Mouse (Mus musculus) lung, postnatal 14 days (tissue): ENCODE data around the gene Mpig6b.

Experiments used
- DNase-seq: peaks from one replicate; pipeline ENCODE4 v3.0.0; 2021

Mpig6b gene

GRCm38 (mm10) chr17:35085208-35085865, 19.4 kb upstream of the Mpig6b start, which contains the start of gene Ly6g6f:
Gene Ly6g6f, minus strand, starts transcription at chr17:35085610.
- no peak for DNase-seq

GRCm38 (mm10) chr17:35083929-35084497, 18.0 kb upstream of the Mpig6b start:
- no peak for DNase-seq

- no peak for DNase-seq
Measured at GRCm38 (mm10) chr17:35082841-35083576, 17.0 kb upstream of the Mpig6b start.

DNA sequence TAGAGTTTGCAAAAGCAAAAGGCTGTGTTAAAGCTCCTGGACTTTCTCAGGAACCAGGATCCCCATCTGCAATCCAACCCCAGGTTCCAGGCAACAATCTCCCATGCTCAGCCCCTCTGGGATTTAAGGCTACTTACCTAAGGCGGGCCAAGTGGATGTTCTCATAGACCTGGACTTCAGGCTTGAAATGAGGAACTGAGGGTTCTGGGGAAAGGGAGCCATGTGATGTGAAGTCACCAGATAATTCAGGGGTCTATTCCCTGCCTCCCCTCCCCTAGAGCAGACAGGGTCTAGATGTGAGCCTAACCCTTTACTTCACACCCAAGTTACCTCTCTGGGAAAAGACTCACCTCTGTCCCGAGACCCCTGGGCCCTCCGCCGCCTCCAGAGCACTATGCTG, 14.7 kb upstream of the Mpig6b start:
- DNase-seq, result no peak

- no peak for DNase-seq
Measured at GRCm38 (mm10) chr17:35080248-35080647, 14.3 kb upstream of the Mpig6b start.

DNA sequence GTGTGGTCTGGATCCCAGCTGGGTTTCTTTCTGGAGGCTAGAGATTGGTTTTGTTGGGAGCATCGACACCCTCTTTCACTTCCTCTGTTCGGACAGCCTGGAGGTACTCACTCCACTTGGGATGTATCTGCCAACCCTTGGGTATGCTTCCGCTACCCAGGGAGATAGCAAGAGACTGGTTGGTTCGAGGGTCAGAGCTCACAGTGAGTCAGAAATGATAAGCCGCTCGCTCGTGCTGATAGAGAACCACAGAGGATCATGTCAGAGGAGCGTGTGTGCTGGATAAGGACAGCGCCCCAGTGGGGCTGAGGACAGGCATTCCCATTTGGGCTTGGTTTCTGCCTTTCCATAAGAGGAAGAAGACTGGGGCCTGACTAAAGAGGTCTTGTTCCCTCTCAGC, 13.8 kb upstream of the Mpig6b start:
- DNase-seq, result no peak

DNA sequence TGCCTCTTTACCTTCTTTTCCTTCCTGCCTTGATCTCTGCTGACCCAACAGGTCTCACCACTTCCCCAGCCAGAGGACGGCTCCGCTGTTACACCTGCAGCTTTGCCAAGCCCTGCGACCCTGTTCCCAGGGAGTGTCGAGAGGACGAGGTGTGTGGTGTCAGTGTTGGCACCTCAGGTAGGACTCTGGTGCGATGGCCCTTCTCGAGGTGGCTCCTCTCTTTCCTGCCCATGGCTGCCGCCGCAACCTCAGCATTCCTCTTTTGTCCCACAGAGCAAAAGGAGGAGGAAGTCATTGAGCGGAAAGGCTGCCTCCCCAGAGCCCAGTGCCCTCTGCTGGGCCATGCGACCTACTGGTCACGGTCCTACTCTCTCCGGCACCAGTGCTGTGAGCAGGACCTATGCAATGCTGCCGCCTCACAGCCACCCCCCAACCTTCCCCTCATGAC, 11.8 kb upstream of the Mpig6b start, which contains the start of gene Ly6g6d:
TSS of gene Ly6g6d (minus strand) at position 280 of the 448 bp plus-strand sequence.
- DNase-seq, result peak; percentile 75

DNA sequence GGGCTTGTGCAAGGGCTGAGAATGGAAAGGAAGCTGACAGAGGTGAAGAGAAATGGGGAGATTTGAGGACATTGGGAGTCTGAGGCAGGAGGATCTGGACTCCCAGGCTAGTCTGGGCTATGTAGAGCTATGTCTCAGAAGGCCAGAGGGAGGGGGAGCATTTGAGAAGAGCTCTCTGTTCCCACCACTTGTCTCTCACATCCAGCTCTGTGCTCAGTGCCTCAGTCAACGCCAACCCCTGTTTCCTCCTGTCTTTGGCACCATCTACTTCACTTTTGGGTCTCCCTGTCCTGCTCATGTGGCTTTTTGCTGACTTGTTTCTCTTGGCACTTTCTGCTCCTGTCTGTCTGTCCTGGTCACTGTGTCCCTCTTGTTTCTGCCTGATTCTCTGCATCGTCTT, 11.3 kb upstream of the Mpig6b start:
- no peak for DNase-seq

DNA sequence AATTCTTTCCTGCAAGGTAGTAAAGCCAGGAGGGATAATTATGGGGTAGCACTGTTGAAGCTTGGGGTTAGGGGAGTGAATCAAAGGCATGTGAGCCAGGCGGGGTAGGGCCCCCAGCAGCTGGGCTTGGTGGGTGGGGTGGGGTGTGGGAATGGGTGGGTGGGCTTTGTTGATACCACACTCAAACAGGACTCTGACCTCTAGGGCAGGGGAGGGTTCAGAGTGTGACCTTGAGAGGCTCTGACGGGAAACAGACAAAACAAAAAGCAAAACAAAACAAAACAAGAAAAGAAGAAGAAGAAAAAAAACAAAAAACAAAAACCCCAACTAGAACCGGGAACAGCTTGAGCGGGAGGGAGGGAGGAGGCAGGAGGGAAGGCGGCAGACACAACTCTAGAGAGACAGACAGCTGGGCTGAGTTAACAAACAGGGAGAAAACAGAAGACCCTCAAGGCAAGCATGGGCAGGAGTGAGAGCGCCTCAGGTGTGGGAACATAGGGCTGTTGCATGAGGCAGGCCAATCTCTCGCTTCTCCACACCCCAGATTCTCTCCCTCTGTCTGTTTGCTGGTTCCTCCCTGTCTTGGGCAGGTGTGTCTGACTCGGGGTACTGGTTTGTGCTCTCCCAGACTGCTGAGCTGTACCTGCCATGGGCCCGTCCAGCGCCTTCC, 10.7 kb upstream of the Mpig6b start, which contains the start of gene Ly6g6e:
TSS of gene Ly6g6e (plus strand) at position 396 of the 670 bp plus-strand sequence.
- no peak for DNase-seq

- DNase-seq, result no peak
Measured at GRCm38 (mm10) chr17:35074097-35074496, 8.1 kb upstream of the Mpig6b start.

DNA sequence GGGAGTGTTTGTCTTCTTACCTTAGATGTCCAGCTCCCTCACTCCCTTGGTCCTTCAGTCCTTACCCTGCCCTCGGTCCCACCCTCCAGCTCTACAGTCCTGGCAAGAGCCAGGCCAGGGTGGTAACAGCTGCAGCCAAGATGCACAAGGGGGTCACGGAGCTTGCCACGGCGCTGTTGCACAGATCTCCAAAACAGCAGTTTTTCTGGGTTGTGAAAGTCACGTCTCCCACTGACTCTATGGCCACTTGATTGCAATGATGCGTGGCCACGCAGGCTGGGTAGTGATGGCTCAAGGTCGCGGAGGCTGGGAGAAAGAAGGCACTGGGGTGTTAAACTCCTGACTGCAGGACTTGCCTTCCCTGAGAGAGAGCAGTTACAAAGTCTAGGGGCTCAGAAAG, 5.5 kb upstream of the Mpig6b start:
- no peak for DNase-seq

DNA sequence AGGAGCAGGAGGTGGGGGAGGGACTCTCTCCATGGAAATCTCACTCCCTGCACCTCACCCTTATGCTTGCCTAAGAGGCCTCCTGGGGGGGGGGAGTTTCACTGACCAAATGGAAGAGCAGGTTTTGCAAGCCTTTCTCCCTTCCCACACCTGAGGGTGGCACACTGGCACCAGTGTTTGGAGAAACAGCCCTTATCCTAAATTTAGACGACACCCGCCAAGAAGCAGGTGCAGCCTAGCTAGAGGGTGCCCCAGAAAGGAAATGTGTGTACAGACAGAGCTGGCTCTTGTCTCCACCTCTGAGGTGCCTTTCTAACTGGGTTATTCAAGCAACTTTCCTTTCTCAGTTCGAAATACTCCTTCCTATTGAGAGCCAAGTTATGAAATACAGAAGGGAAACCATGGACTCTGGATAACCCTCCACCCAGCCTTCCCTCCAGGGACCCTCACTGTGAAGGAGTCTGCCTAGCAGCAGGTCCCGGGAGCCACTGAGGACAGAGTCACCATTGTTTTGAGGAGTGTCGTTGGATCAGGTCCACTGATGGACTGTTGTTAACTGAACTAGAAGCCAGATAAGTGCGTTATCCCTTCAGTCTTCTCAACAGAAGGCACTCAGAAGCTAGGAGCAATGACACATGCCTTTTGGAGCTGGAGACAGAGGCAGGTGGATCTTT, 4.7 kb upstream of the Mpig6b start:
- DNase-seq, result no peak

DNA sequence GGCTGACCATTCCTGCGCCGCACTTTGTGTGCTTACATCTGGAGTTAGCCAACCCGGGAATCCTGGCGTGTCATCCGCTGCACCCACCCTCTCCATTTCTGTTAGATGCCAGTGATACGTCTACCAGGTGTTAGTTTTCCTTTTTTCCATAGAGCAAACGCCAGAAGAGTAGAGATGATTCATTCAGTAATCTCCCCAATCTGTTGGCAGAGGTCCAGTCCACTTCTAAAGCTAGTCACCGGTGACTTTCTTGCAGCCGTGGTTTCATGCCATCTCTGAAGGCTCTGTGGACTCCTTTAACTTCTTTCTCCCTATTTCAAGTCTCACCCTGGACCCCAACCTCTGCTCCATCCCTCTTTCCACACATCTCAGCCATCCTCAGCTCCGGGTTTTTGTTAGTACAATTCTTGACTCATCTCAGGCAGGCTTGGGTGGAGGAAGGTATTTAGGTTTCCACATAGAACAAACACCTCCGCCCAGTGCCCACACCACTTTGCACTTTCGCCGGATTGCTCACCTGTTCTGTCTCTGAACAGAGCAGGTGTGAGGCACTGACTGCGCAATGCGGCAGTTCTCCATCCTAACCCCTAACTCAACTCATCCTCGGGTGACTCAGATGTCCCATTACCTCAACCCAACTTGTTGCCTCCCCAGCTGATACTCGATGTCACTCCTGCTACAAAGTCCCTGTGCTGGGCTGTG, 2.4 kb upstream of the Mpig6b start:
- no peak for DNase-seq

DNA sequence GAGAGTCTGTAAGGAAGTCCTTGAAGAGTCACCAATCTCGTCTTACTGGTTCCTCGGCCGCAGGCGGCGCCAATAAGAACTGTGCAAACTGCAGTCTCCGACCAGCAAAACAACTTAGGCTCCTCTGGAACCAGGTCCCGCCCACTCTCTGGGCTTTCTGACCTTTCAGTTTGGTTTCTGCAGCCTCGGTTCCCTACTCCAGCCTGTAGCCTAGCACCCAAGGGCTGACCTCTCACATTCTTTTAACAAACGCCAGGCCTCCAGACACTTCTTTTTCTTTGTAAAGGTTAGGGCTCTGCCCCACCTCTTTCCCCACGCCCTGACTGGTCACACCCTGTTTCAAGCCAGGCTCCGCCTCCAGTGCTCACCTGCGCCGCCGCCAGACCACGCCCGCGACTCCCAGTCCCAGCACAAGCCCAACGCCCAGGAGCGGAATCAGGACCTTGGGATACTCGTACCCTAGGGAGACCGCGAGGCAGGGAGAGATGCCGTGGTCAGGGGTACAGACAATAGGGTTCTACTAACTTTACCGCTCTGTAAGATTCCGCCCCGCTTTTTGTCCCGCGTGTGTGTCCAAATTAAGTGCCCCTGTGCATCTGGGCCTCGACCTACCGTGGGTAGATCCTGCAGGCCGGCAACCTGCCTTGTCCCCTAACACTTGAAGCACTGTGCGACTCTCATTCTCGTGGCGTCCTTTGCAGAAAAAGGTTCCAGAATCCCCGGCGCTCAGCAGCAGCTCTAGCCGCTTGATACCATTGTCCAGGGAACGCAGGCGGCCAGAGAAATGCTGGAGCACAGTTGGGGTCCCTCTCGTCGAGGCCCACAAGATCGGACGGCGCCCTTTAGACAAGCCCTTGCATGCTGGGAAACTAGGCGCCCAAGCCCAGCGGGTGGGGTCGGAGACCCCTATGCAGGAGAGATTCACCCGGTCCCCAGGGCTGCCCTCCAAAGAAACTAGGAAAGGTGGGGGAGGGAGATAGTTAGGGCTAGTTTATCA, 735 bp downstream of the Mpig6b start, which contains the start of gene Ly6g6c:
TSS of gene Ly6g6c (plus strand) at position 438 of the 997 bp plus-strand sequence.
- peak; percentile 72 for DNase-seq

GRCm38 (mm10) chr17:35064378-35064877, 1.6 kb downstream of the Mpig6b start:
- DNase-seq, result no peak

DNA sequence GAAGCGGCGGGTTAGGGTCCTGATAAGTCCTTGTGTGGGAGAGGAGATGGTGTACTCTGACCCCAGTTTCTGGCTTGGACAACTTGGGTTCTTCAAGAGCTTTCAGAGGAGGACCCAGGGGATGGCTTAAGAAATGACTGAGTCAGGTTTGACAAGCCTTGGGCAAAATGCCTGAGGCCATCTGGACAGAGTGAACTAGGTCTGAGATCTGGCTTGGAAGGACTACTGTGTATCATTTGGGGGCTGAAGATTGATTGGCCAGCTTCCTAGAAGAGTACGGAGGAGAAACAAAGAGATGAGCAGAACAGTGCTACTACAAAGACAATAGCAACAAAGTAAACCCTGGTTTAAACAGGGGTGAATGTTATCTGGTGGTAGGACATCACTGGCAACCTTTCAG, 2.5 kb downstream of the Mpig6b start:
- no peak for DNase-seq

- no peak for DNase-seq
Measured at GRCm38 (mm10) chr17:35061299-35061698, 4.7 kb downstream of the Mpig6b start.

DNA sequence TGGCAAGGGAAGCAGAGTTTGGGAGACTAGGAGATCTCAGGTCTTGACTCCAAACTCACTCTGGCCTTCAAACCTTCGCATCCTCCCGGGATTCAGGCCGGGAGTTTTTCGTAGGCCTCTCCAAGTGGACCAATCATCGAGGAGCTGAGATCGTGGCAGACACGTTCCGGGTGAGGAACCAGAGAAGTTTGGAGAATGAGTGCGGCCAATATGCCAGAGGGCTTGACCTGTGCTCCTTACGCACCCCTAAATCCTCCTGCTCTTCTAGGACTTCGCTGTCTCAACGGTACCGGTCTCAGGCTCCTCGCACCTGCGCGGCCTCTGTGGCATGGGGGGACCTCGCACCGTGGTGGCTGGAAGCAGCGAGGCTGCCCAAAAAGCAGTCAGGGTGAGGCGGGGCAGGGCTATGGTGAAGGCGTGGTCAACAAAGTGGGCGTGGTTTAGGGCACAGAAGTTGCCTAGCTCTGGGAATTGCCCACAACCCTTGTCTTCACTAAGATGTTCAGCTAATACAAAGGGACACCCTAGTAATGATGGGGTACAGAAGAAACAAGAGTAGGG, 5.2 kb downstream of the Mpig6b start:
- peak; percentile 47 for DNase-seq

- DNase-seq, result no peak
Measured at GRCm38 (mm10) chr17:35060071-35060470, 5.9 kb downstream of the Mpig6b start.
